Mouse (Mus musculus) liver, adult (tissue): Measurements from ENCODE around the gene B3galnt1.

Experiments
- GATA4 ChIP-seq: IDR thresholded peaks from 2 replicates; pipeline ENCODE4 v1.6.1; 2014; ENCODE audit warnings: mild to moderate bottlenecking, low read length; ENCODE audit not compliant: insufficient replicate concordance

Gene B3galnt1

GRCm38 (mm10) chr3:69535941-69536647 lies 62.7 kb downstream of the B3galnt1 start:
- no peak for TF ChIP-seq GATA4

- no peak for TF ChIP-seq GATA4
These were observed 63.3 kb downstream of the B3galnt1 start for GRCm38 (mm10) chr3:69535486-69535885.

- no peak for TF ChIP-seq GATA4
These were observed 66.1 kb downstream of the B3galnt1 start for GRCm38 (mm10) chr3:69532687-69533086.

GRCm38 (mm10) chr3:69531511-69531910 lies 67.2 kb downstream of the B3galnt1 start:
- no peak for TF ChIP-seq GATA4

- no peak for TF ChIP-seq GATA4
These were observed 69.2 kb downstream of the B3galnt1 start for GRCm38 (mm10) chr3:69529576-69529975.

- TF ChIP-seq GATA4, result no peak
These were observed 71.4 kb downstream of the B3galnt1 start for GRCm38 (mm10) chr3:69527384-69527783.

GRCm38 (mm10) chr3:69525072-69525529 lies 73.7 kb downstream of the B3galnt1 start:
- no peak for TF ChIP-seq GATA4

- no peak for TF ChIP-seq GATA4
These were observed 74.2 kb downstream of the B3galnt1 start for GRCm38 (mm10) chr3:69524356-69525071.
